Mouse (Mus musculus) common myeloid progenitor, adult 5-6 weeks (primary cell): ENCODE results near the gene Tmem147. TPM values are rescaled to one million over a fixed set of nuclear protein-coding genes. Genes with fewer than 3 reads are reported as not detected.

Experiments used
- total RNA-seq: library from RNA; stranded (forward); fragments of 200-1000, 187-1606 nt; gene quantifications from 2 replicates; pipeline ENCODE4 v1.2.3, GENCODE M21; 2017

Gene Tmem147
- total RNA-seq, 1 experiment from 2014 or later, result 61.8 TPM

Other genes starting within 250 kb of the Tmem147 start
- gene Prodh2, start 235.9 kb downstream of the Tmem147 start, total RNA-seq, result not detected in 2 replicates
- 5.2 and 9.1 TPM in 2 replicates for gene Arhgap33, start 194.5 kb downstream of the Tmem147 start, total RNA-seq
- 3.2 and 4.2 TPM in 2 replicates for gene Hspb6, start 177.4 kb downstream of the Tmem147 start, total RNA-seq
- gene Proser3, start 177.2 kb downstream of the Tmem147 start, total RNA-seq, result 4.7 TPM in 2 replicates
- gene Lin37, start 169.7 kb downstream of the Tmem147 start, total RNA-seq, result 20.8 and 21.2 TPM in 2 replicates
- 58.2 and 68.5 TPM in 2 replicates for gene U2af1l4, start 166.2 kb downstream of the Tmem147 start, total RNA-seq
- 3.7 and 5.4 TPM in 2 replicates for gene Gm49396, start 166.2 kb downstream of the Tmem147 start, total RNA-seq
- gene Psenen, start 165.9 kb downstream of the Tmem147 start, total RNA-seq, result 117 and 174 TPM in 2 replicates
- gene Igflr1, start 164.1 kb downstream of the Tmem147 start, total RNA-seq, result 1.8 TPM in 1 of 2 replicates, not detected in the other
- 8.9 and 24.9 TPM in 2 replicates for gene Kmt2b, start 140.8 kb downstream of the Tmem147 start, total RNA-seq
- gene Zbtb32, start 130.6 kb downstream of the Tmem147 start, total RNA-seq, result 0.32 TPM in 1 of 2 replicates, not detected in the other
- not detected in 2 replicates for gene Upk1a, start 116.7 kb downstream of the Tmem147 start, total RNA-seq
- 396 and 504 TPM in 2 replicates for gene Cox6b1, start 103.4 kb downstream of the Tmem147 start, total RNA-seq
- gene Etv2, start 93.7 kb downstream of the Tmem147 start, total RNA-seq, result not detected in 2 replicates
- gene Rbm42, start 79.2 kb downstream of the Tmem147 start, total RNA-seq, result 39.4 and 47.8 TPM in 2 replicates
- 17.2 and 27.1 TPM in 2 replicates for gene Haus5, start 64.5 kb downstream of the Tmem147 start, total RNA-seq
- not detected in 2 replicates for gene Pmis2, start 57.9 kb downstream of the Tmem147 start, total RNA-seq
- gene 2200002J24Rik, start 30.6 kb downstream of the Tmem147 start, total RNA-seq, result not detected in 2 replicates
- 1.1 and 1.8 TPM in 2 replicates for gene Atp4a, start 17.3 kb downstream of the Tmem147 start, total RNA-seq
- not detected in 2 replicates for gene Gapdhs, start 14.1 kb upstream of the Tmem147 start, total RNA-seq
- gene Sbsn, start 21.9 kb upstream of the Tmem147 start, total RNA-seq, result 0.78 TPM in 1 of 2 replicates, not detected in the other
- gene Dmkn, start 34.2 kb upstream of the Tmem147 start, total RNA-seq, result 4.2 TPM in 1 of 2 replicates, not detected in the other
- not detected in 2 replicates for gene Krtdap, start 58.4 kb upstream of the Tmem147 start, total RNA-seq
- 20.3 and 28.0 TPM in 2 replicates for gene Ffar2, start 94.2 kb upstream of the Tmem147 start, total RNA-seq
- not detected in 2 replicates for gene Ffar3, start 126.6 kb upstream of the Tmem147 start, total RNA-seq
- gene Ffar1, start 132.0 kb upstream of the Tmem147 start, total RNA-seq, result not detected in 2 replicates
- 0.29 and 7.6 TPM in 2 replicates for gene Cd22, start 150.8 kb upstream of the Tmem147 start, total RNA-seq
- not detected in 2 replicates for gene Mag, start 185.3 kb upstream of the Tmem147 start, total RNA-seq
- not detected in 2 replicates for gene Hamp2, start 195.1 kb upstream of the Tmem147 start, total RNA-seq
- gene Hamp, start 214.5 kb upstream of the Tmem147 start, total RNA-seq, result not detected in 2 replicates
- 130 and 138 TPM in 2 replicates for gene Usf2, start 227.3 kb upstream of the Tmem147 start, total RNA-seq
- gene Lsr, start 243.9 kb upstream of the Tmem147 start, total RNA-seq, result 1.1 TPM in 1 of 2 replicates, not detected in the other
- gene Fam187b, start 244.2 kb upstream of the Tmem147 start, total RNA-seq, result not detected in 2 replicates